Mouse (Mus musculus): Measurements from ENCODE around the gene Pitpnm3.

The Pitpnm3 gene

GRCm38 (mm10) chr11:72086251-72087046 lies 49.1 kb downstream of the Pitpnm3 start:
- no peak for DNase-seq

- no peak for DNase-seq
These were observed 51.2 kb downstream of the Pitpnm3 start for GRCm38 (mm10) chr11:72084337-72084736.

- DNase-seq = no peak
These were observed 53.0 kb downstream of the Pitpnm3 start for GRCm38 (mm10) chr11:72082601-72083000.

- DNase-seq = no peak
These were observed 55.1 kb downstream of the Pitpnm3 start for GRCm38 (mm10) chr11:72080461-72080860.

GRCm38 (mm10) chr11:72078647-72079046 lies 56.9 kb downstream of the Pitpnm3 start:
- DNase-seq = no peak

GRCm38 (mm10) chr11:72078056-72078455 lies 57.5 kb downstream of the Pitpnm3 start:
- peak; percentile 11 for DNase-seq

GRCm38 (mm10) chr11:72074230-72074629 lies 61.3 kb downstream of the Pitpnm3 start:
- DNase-seq = no peak

GRCm38 (mm10) chr11:72072331-72072905 lies 63.2 kb downstream of the Pitpnm3 start:
- no peak for DNase-seq

- DNase-seq = no peak
These were observed 64.8 kb downstream of the Pitpnm3 start for GRCm38 (mm10) chr11:72070733-72071132.

GRCm38 (mm10) chr11:72068026-72068425 lies 67.6 kb downstream of the Pitpnm3 start:
- no peak for DNase-seq

GRCm38 (mm10) chr11:72067326-72067725 lies 68.3 kb downstream of the Pitpnm3 start:
- DNase-seq = no peak

GRCm38 (mm10) chr11:72066330-72066729 lies 69.2 kb downstream of the Pitpnm3 start:
- DNase-seq = peak; percentile 59

GRCm38 (mm10) chr11:72065103-72065502 lies 70.5 kb downstream of the Pitpnm3 start:
- DNase-seq = peak; percentile 40

GRCm38 (mm10) chr11:72064414-72064813 lies 71.2 kb downstream of the Pitpnm3 start:
- no peak for DNase-seq

GRCm38 (mm10) chr11:72061093-72061620 lies 74.4 kb downstream of the Pitpnm3 start:
- DNase-seq = no peak

GRCm38 (mm10) chr11:72060416-72060815 lies 75.2 kb downstream of the Pitpnm3 start:
- no peak for DNase-seq

GRCm38 (mm10) chr11:72057166-72057565 lies 78.4 kb downstream of the Pitpnm3 start:
- DNase-seq = no peak

- DNase-seq = no peak
These were observed 80.4 kb downstream of the Pitpnm3 start for GRCm38 (mm10) chr11:72055176-72055575.

GRCm38 (mm10) chr11:72052636-72053035 lies 82.9 kb downstream of the Pitpnm3 start:
- DNase-seq = peak; percentile 75

- no peak for DNase-seq
These were observed 83.4 kb downstream of the Pitpnm3 start for GRCm38 (mm10) chr11:72052221-72052620.

- DNase-seq = peak; percentile 52
These were observed 84.4 kb downstream of the Pitpnm3 start for GRCm38 (mm10) chr11:72050895-72051858.

- no peak for DNase-seq
These were observed 85.2 kb downstream of the Pitpnm3 start for GRCm38 (mm10) chr11:72050168-72050894.

Measured in kidney, postnatal 14 days (tissue).